Mouse (Mus musculus): Measurements from ENCODE around the gene Bdkrb1.

Bdkrb1 gene

GRCm38 (mm10) chr12:105599098-105599497 lies 3.8 kb upstream of the Bdkrb1 start:
- DNase-seq (ENCODE audit: low spot score), result no peak

- no peak for DNase-seq (ENCODE audit: low spot score)
These were observed 1.3 kb upstream of the Bdkrb1 start for GRCm38 (mm10) chr12:105601586-105601985.

- no peak for DNase-seq (ENCODE audit: low spot score)
These were observed 1.0 kb downstream of the Bdkrb1 start for GRCm38 (mm10) chr12:105603904-105604303.

- peak; percentile 70 for DNase-seq (ENCODE audit: low spot score)
These were observed 2.3 kb downstream of the Bdkrb1 start for GRCm38 (mm10) chr12:105605212-105605611.

GRCm38 (mm10) chr12:105606881-105607280 lies 4.0 kb downstream of the Bdkrb1 start:
- DNase-seq (ENCODE audit: low spot score), result no peak

- DNase-seq (ENCODE audit: low spot score), result no peak
These were observed 8.2 kb downstream of the Bdkrb1 start for GRCm38 (mm10) chr12:105611045-105611444.

- DNase-seq (ENCODE audit: low spot score), result peak; percentile 94
These were observed 8.9 kb downstream of the Bdkrb1 start for GRCm38 (mm10) chr12:105611748-105612147.

GRCm38 (mm10) chr12:105613559-105613958 lies 10.7 kb downstream of the Bdkrb1 start:
- no peak for DNase-seq (ENCODE audit: low spot score)

- no peak for DNase-seq (ENCODE audit: low spot score)
These were observed 19.2 kb downstream of the Bdkrb1 start for GRCm38 (mm10) chr12:105622048-105622447.

GRCm38 (mm10) chr12:105622981-105623539 lies 20.2 kb downstream of the Bdkrb1 start:
- DNase-seq (ENCODE audit: low spot score), result no peak

- no peak for DNase-seq (ENCODE audit: low spot score)
These were observed 22.9 kb downstream of the Bdkrb1 start for GRCm38 (mm10) chr12:105625798-105626197.

GRCm38 (mm10) chr12:105634374-105635067 lies 31.6 kb downstream of the Bdkrb1 start:
- DNase-seq (ENCODE audit: low spot score), result no peak

- DNase-seq (ENCODE audit: low spot score), result no peak
These were observed 33.7 kb downstream of the Bdkrb1 start for GRCm38 (mm10) chr12:105636551-105636950.

GRCm38 (mm10) chr12:105637554-105637953 lies 34.7 kb downstream of the Bdkrb1 start:
- no peak for DNase-seq (ENCODE audit: low spot score)

GRCm38 (mm10) chr12:105642770-105643321 lies 40.0 kb downstream of the Bdkrb1 start:
- DNase-seq (ENCODE audit: low spot score), result no peak

Measured in embryo, embryonic 10 days (tissue).